Mouse (Mus musculus) liver, postnatal 0 days (tissue): Measurements from ENCODE around the gene Ttll12.

Experiments used
- CTCF ChIP-seq: sonication (generic); IDR thresholded peaks from 2 replicates; pipeline ENCODE4 v1.5.1; 2016; ENCODE audit warnings: antibody characterized with exemption, low read depth
- EP300 ChIP-seq: IDR thresholded peaks from 2 replicates; pipeline ENCODE4 v1.6.1; 2016; ENCODE audit warnings: antibody characterized with exemption, low read depth, mild to moderate bottlenecking

DNA sequence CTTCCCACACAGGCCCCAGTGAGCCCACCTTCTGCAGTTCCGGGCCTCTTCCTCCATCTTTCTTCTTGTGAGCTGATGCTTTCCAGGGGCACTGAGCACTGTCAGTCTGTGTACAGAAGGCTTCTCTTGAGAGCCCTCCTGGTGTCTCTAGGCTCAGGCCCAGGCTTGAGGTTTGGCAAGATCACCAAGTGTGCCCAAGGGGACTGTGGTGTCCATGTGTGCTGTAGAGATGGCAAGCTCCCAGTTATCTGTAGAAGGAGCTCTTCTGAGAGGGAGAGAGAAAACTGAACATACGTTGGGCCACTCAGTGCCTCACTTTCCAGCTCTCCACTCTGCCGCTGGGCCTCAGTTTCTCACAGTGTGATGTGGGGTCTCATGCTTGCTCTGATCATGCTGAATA is 27.2 kb downstream of the Ttll12 start:
- TF ChIP-seq CTCF (no peak), EP300 (no peak)
